Mouse (Mus musculus) forebrain, embryonic 11.5 days (tissue): ENCODE results near the gene Lrrc73. TPM values are rescaled to one million over a fixed set of nuclear protein-coding genes. Genes with fewer than 3 reads are reported as not detected.

Source experiments
- ATAC-seq: fragments of 200-750 bp; cut with Nextera tagmentation; replicated peaks from 2 replicates; pipeline ENCODE4 v1.8.0; 2017; ENCODE audit warnings: moderate TSS enrichment; ENCODE audit not compliant: low FRiP score
- DNase-seq: peaks from one replicate; pipeline ENCODE4 v3.0.0-alpha.2; 2017; ENCODE audit warnings: low spot score
- H3K27ac ChIP-seq: fragments of 300-500 bp; sonication (generic); 2 replicates; pipeline ENCODE4 v1.5.1; 2014; ENCODE audit warnings: low read depth, low read length
- H3K27me3 ChIP-seq: fragments of 300-500 bp; sonication (generic); 2 replicates; pipeline ENCODE4 v1.6.1; 2014; ENCODE audit warnings: mild to moderate bottlenecking, low read length, mixed read lengths; ENCODE audit not compliant: control insufficient read depth, insufficient read depth
- H3K36me3 ChIP-seq: fragments of 300-500 bp; sonication (generic); 2 replicates; pipeline ENCODE4 v1.6.1; 2014; ENCODE audit warnings: mild to moderate bottlenecking, low read length, moderate library complexity, mixed read lengths; ENCODE audit not compliant: control insufficient read depth, insufficient read depth
- H3K4me1 ChIP-seq: fragments of 300-500 bp; sonication (generic); replicated peaks from 2 replicates; pipeline ENCODE4 v1.6.1; 2014; ENCODE audit warnings: low read length, mixed read lengths; ENCODE audit not compliant: control insufficient read depth, insufficient read depth
- H3K4me2 ChIP-seq: fragments of 300-500 bp; sonication (generic); 2 replicates; pipeline ENCODE4 v1.6.1; 2014; ENCODE audit warnings: low read depth, mild to moderate bottlenecking, low read length, moderate library complexity, mixed read lengths; ENCODE audit not compliant: severe bottlenecking
- H3K4me3 ChIP-seq: fragments of 300-500 bp; sonication (generic); 2 replicates; pipeline ENCODE4 v1.5.1; 2014; ENCODE audit warnings: low read depth, low read length
- H3K9ac ChIP-seq: fragments of 300-500 bp; sonication (generic); 2 replicates; pipeline ENCODE4 v1.6.1; 2014; ENCODE audit warnings: low read length
- H3K9me3 ChIP-seq: fragments of 300-500 bp; sonication (generic); 2 replicates; pipeline ENCODE4 v1.6.1; 2016; ENCODE audit warnings: low read length, mixed read lengths; ENCODE audit not compliant: control insufficient read depth
- WGBS: fragments of 180-500 bp; shearing (Covaris S2); extraction: QIAGEN DNeasy Blood & Tissue Kit; methylation state at CpG from one replicate; pipeline ENCODE4 v1.1.7; 2014; 5-methylcytosine and 5-hydroxymethylcytosine counted together
- polyA plus RNA-seq: library from polyadenylated mRNA; unstranded; fragments of >200 nt; fragmentation: Nextera tagmentation; extraction: Ambion mirVana; gene quantifications from 2 replicates; pipeline ENCODE4 v1.2.1, GENCODE M21; 2014

Lrrc73 gene
- polyA plus RNA-seq, 1 experiment from 2014 or later: 2.3 TPM

DNA sequence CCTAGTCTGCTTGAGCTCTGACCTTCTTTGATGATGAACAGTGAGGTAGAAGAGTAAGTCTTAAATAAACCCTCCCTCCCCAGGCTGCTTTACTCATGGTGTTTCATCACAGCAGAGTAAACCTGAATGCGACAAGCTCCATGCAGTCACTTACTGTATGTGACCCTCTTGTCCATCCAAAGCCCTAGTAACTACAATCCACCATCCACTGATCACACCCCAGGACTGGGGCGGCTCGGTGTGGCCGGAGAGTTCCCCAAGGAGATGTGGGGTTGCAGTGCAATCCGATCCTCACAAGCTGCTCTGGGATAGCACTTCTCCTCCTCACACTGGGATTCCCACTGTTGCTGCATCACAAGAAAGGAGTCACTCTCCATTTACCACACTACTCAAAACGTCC lies 21.1 kb downstream of the Lrrc73 start:
- H3K36me3 ChIP-seq: no peaks in the 10 kb centered on the region; the same call in 1 of the 2 replicates
- no peak overlapping the region for H3K4me2 ChIP-seq
- no peak overlapping the region for H3K4me3 ChIP-seq
- no peaks in the 10 kb centered on the region for H3K9me3 ChIP-seq
- no peak overlapping the region for H3K9ac ChIP-seq
- H3K4me1 ChIP-seq: no peaks in the 10 kb centered on the region
- no peak overlapping the region for H3K27ac ChIP-seq
- no peak for ATAC-seq
- DNase-seq: peak; percentile 39
- WGBS: 86% methylated on average over 6 of the region's 6 CpGs
- H3K27me3 ChIP-seq: no peaks in the 10 kb centered on the region

GRCm38 (mm10) chr17:46275034-46275433 lies 21.7 kb downstream of the Lrrc73 start:
- WGBS: 84% methylated on average over 6 of the region's 6 CpGs

GRCm38 (mm10) chr17:46275506-46275905 lies 22.2 kb downstream of the Lrrc73 start:
- H3K9ac ChIP-seq: no peak overlapping the region
- no peak overlapping the region for H3K27ac ChIP-seq
- no peak for ATAC-seq
- no peaks in the 10 kb centered on the region; the same call in 1 of the 2 replicates for H3K36me3 ChIP-seq
- H3K9me3 ChIP-seq: no peaks in the 10 kb centered on the region
- peak; percentile 33 for DNase-seq
- no peaks in the 10 kb centered on the region for H3K27me3 ChIP-seq
- WGBS: 95% methylated on average over 10 of the region's 10 CpGs
- no peak overlapping the region for H3K4me2 ChIP-seq
- no peaks in the 10 kb centered on the region for H3K4me1 ChIP-seq
- H3K4me3 ChIP-seq: no peak overlapping the region

More at GRCm38 (mm10) chr17:46275034-46275433, 21.7 kb downstream of the Lrrc73 start:
- H3K27ac ChIP-seq: no peak overlapping the region
- H3K4me2 ChIP-seq: no peak overlapping the region
- no peak overlapping the region for H3K4me3 ChIP-seq
- no peaks in the 10 kb centered on the region for H3K27me3 ChIP-seq
- no peak overlapping the region for H3K9ac ChIP-seq
- H3K9me3 ChIP-seq: no peaks in the 10 kb centered on the region
- DNase-seq (no peak), ATAC-seq (no peak)
- H3K36me3 ChIP-seq: no peaks in the 10 kb centered on the region; the same call in 1 of the 2 replicates
- H3K4me1 ChIP-seq: no peaks in the 10 kb centered on the region

DNA sequence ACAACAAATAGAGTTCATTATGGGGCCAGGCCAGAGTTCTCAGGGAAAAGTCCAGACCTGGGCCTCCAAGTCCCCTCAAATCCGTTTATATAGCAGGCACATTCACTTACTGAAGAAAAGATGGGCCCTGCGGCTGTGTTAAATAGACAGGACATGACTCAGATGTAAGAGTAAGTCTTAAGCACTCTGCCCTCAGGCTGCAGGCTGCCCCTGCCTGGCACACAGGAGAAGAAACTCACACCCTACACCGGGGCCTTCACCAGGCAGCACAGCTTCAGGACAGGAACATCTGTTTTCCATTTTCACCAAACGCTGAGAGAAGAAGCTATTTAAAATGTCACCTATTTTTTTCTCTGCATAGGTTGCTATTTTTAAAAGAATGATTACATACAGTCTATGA lies 24.3 kb downstream of the Lrrc73 start:
- Histone ChIP-seq H3K27me3 (no peaks in the 10 kb centered on the region), H3K36me3 (no peaks in the 10 kb centered on the region; the same call in 1 of the 2 replicates), H3K9ac (no peak overlapping the region), H3K9me3 (no peaks in the 10 kb centered on the region), H3K4me2 (no peak overlapping the region), H3K4me1 (peaks cover 3% of the 10 kb centered on the region; the same call in 1 of the 2 replicates), H3K4me3 (no peak overlapping the region), H3K27ac (no peak overlapping the region)
- WGBS: 79% methylated on average over 4 of the region's 4 CpGs
- DNase-seq: no peak
- no peak for ATAC-seq

- ATAC-seq: no peak
- H3K9me3 ChIP-seq: no peaks in the 10 kb centered on the region
- no peak overlapping the region for H3K4me3 ChIP-seq
- WGBS: 84% methylated on average over 12 of the region's 12 CpGs
- H3K36me3 ChIP-seq: no peaks in the 10 kb centered on the region; the same call in 1 of the 2 replicates
- DNase-seq: no peak
- H3K9ac ChIP-seq: no peak overlapping the region
- H3K4me2 ChIP-seq: no peak overlapping the region
- peaks cover 4% of the 10 kb centered on the region; the same call in 1 of the 2 replicates for H3K4me1 ChIP-seq
- no peaks in the 10 kb centered on the region for H3K27me3 ChIP-seq
- H3K27ac ChIP-seq: no peak overlapping the region
Measured at GRCm38 (mm10) chr17:46278011-46278765, 24.9 kb downstream of the Lrrc73 start.

DNA sequence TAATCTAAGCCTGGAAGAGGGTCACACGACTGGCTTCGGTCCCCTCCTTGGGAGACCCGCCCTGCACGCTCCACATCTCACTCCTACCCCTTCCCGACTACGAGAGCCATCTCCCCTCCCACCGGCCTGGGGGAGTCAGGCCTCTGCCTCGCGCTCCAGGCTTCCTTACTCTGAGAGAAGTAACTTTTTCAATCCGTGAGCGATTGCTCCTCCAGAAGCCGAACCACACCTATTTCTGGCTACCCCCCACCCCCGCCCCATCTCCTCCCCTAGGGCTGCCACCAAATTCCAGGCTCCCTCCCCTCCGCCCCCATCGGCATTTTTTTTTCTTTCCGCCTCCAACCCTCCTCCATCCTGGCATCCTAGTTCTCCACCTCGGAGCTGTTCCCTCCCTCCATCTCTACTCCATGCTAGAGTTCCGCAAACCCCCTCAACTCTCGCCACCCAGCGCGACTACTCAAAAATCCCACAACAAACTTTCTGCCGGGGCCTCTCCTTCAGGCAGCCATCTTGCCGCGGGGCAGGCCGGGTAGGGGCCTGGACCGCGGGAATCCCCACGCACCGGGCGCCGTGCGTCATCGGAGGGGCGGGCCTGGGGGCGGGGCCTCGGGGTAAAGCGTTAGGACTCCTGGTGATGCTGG lies 29.3 kb downstream of the Lrrc73 start, which contains the start of gene Tjap1:
Gene Tjap1, minus strand, starts transcription at position 544 of the 641 bp plus-strand sequence.
- DNase-seq (peak; percentile 97), ATAC-seq (peak; percentile 98)
- no peaks in the 10 kb centered on the region for H3K9me3 ChIP-seq
- under 1% methylated on average over 36 of the region's 37 CpGs for WGBS
- no peaks in the 10 kb centered on the region for H3K27me3 ChIP-seq
- peak within 1 kb of the TSS; percentile 65 for H3K9ac ChIP-seq
- H3K4me3 ChIP-seq: peak within 1 kb of the TSS; percentile 73
- H3K4me1 ChIP-seq: peaks cover 6% of the 10 kb centered on the region; the same call in 1 of the 2 replicates
- no peaks in the 10 kb centered on the region; the same call in 1 of the 2 replicates for H3K36me3 ChIP-seq
- peak within 1 kb of the TSS; percentile 73 for H3K4me2 ChIP-seq
- peak within 1 kb of the TSS; percentile 60; the same call in 1 of the 2 replicates for H3K27ac ChIP-seq

DNA sequence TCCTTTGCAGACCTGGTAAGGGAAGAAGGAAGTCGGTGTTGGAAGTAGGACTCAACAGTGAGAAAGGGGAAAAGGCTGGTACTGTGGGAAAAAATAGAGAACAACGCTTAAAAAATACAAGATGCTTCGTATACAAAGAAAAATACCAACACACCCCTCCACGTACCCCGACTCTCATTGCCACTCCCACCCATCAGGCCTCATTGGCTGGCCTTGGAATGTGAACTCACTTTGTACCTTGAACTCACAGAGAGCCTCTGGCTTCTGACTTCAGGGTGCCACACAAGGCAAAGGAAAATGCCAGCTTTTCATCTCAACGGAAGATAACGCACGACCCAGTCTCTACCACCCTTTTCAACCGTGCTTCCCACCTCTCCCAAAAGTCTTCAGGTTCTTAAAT lies 29.8 kb downstream of the Lrrc73 start:
- peak; percentile 74 for ATAC-seq
- H3K4me3 ChIP-seq: peak overlapping the region; percentile 73
- H3K27ac ChIP-seq: no peak overlapping the region
- no peaks in the 10 kb centered on the region; the same call in 1 of the 2 replicates for H3K36me3 ChIP-seq
- 22% methylated on average over 9 of the region's 9 CpGs for WGBS
- no peaks in the 10 kb centered on the region for H3K27me3 ChIP-seq
- no peaks in the 10 kb centered on the region for H3K9me3 ChIP-seq
- H3K4me2 ChIP-seq: peak overlapping the region; percentile 73; the same call in 1 of the 2 replicates
- peaks cover 8% of the 10 kb centered on the region; the same call in 1 of the 2 replicates for H3K4me1 ChIP-seq
- DNase-seq: no peak
- H3K9ac ChIP-seq: peak overlapping the region; percentile 65; the same call in 1 of the 2 replicates

GRCm38 (mm10) chr17:46283911-46284310 lies 30.6 kb downstream of the Lrrc73 start:
- WGBS: 86% methylated on average over 8 of the region's 8 CpGs
- Histone ChIP-seq H3K9ac (no peak overlapping the region), H3K27ac (no peak overlapping the region), H3K4me3 (no peak overlapping the region), H3K36me3 (no peaks in the 10 kb centered on the region; the same call in 1 of the 2 replicates), H3K27me3 (no peaks in the 10 kb centered on the region), H3K9me3 (no peaks in the 10 kb centered on the region), H3K4me2 (no peak overlapping the region), H3K4me1 (peaks cover 8% of the 10 kb centered on the region; the same call in 1 of the 2 replicates)
- no peak for ATAC-seq
- DNase-seq: peak; percentile 35
